Mouse (Mus musculus): ENCODE data around the gene Timm10. TPM values are rescaled to one million over a fixed set of nuclear protein-coding genes. Genes with fewer than 3 reads are reported as not detected.

The Timm10 gene
- total and polyA plus RNA-seq, 2 experiments from 2014 or later, result 62.5 to 85.0 TPM

DNA sequence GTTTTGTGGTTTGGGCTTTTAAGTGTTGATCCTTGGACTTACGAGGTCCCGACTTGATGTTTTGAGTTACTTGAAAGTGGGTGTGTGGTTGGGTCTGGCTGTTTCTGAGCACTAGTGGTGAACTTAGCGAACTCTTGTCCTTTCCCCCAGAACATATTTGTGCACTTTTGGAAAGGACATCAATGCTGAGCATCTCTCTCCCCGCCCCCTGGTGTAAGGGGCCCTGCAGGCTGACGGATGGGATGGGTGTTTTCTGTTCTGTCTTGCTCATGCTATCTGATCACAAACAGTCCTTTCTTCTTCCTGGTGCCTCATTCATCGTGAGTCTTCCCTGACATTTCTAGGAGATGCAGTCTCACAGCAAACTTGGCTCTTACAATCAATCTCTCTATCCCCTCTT lies 16.9 kb downstream of the Timm10 start:
- Histone ChIP-seq H3K36me3 (ENCODE audit: insufficient read depth, low read length) (no peaks in the 10 kb centered on the region), H3K9me3 (ENCODE audit: low read length) (no peaks in the 10 kb centered on the region), H3K4me1 (ENCODE audit: insufficient read depth, low read length) (peaks cover 11% of the 10 kb centered on the region), H3K9ac (replicated peaks; ENCODE audit: low read length, poor library complexity, severe bottlenecking) (no peak overlapping the region), H3K4me2 (ENCODE audit: low read depth, low read length, poor library complexity, severe bottlenecking) (no peak overlapping the region), H3K4me3 (ENCODE audit: low read depth, low read length) (no peak overlapping the region), H3K27ac (ENCODE audit: low read depth, low read length) (no peak overlapping the region), H3K27me3 (ENCODE audit: insufficient read depth, low read length) (peaks cover 24% of the 10 kb centered on the region)
- WGBS, result 89% methylated on average over 6 of the region's 6 CpGs
- no peak for TF ChIP-seq CTCF (IDR thresholded peaks at IDR 0.05)
- DNase-seq (ENCODE audit: low spot score) (no peak), ATAC-seq (ENCODE audit: low FRiP score) (no peak)

DNA sequence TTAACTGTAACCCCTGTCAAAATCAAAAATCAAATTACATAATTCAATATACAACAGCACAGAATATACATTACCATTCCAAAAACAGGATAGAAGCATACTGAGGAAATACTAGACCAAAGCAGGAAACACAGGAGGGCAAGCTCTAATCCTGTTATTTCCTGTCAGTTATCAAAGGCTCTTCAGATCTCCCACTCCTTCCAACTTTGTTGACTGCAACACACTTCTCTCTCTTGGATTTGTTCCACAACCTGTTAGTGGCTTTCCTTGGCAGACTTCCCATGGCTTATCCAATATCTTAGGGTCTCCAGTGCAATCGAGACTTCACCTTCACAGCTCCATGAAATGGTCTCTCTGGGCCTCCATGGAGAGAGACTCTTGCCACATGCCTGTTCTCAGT lies 18.4 kb downstream of the Timm10 start:
- WGBS, result 80% methylated on average over 1 of the region's 1 CpGs
- peaks cover 12% of the 10 kb centered on the region; the same call in 1 of the 2 replicates for H3K27me3 ChIP-seq (ENCODE audit: insufficient read depth, low read length)
- no peaks in the 10 kb centered on the region for H3K9me3 ChIP-seq (ENCODE audit: low read length)
- H3K27ac ChIP-seq (ENCODE audit: low read depth, low read length), result no peak overlapping the region
- H3K4me1 ChIP-seq (ENCODE audit: insufficient read depth, low read length), result peaks cover 4% of the 10 kb centered on the region; the same call in 1 of the 2 replicates
- H3K9ac ChIP-seq (replicated peaks; ENCODE audit: low read length, poor library complexity, severe bottlenecking), result no peak overlapping the region
- no peak for TF ChIP-seq CTCF (IDR thresholded peaks at IDR 0.05)
- DNase-seq (ENCODE audit: low spot score) (no peak), ATAC-seq (ENCODE audit: low FRiP score) (no peak)
- no peak overlapping the region for H3K4me3 ChIP-seq (ENCODE audit: low read depth, low read length)
- no peak overlapping the region for H3K4me2 ChIP-seq (ENCODE audit: low read depth, low read length, poor library complexity, severe bottlenecking)
- no peaks in the 10 kb centered on the region for H3K36me3 ChIP-seq (ENCODE audit: insufficient read depth, low read length)

DNA sequence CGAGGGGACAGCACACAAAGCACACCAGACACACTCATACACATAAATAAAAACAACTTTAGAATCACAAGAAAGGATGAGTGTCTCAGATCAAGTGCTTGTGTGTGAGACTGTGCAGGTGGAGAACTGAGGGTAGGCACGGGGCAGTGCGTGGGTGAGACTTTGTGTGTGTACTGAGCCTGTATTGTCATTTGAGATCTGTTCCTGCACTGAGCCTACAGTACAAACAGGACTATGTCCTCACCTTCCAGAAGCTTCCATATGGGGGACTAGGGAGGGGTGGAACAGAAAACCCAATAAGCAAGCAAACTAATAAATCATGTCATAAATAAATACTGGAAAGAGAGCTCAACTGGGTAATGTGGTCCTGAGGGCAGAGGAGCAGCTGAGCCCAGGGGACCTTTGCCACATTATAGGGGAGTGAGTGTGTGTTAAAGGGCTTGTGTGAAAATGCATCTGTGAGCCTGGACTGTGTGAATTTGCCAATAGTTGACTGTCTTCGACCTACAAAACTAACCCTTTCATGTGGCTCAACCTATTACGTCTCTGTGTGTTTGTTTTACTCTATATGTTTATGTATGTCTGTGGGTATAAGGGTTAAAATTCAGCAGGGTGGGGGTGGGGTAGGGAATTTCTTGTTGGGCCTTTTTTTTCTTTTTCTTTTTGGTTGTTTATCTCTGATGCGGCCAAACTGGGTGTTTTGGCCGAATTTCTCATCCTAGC lies 23.8 kb downstream of the Timm10 start:
- no peak for TF ChIP-seq CTCF (IDR thresholded peaks at IDR 0.05)
- no peak for DNase-seq (ENCODE audit: low spot score)
- H3K4me1 ChIP-seq (ENCODE audit: insufficient read depth, low read length), result no peaks in the 10 kb centered on the region
- H3K9ac ChIP-seq (replicated peaks; ENCODE audit: low read length, poor library complexity, severe bottlenecking), result no peak overlapping the region
- ATAC-seq (ENCODE audit: low FRiP score), result no peak
- H3K9me3 ChIP-seq (ENCODE audit: low read length), result no peaks in the 10 kb centered on the region
- no peak overlapping the region for H3K27ac ChIP-seq (ENCODE audit: low read depth, low read length)
- H3K4me3 ChIP-seq (ENCODE audit: low read depth, low read length), result no peak overlapping the region
- 63% methylated on average over 7 of the region's 7 CpGs for WGBS
- H3K36me3 ChIP-seq (ENCODE audit: insufficient read depth, low read length), result no peaks in the 10 kb centered on the region
- no peaks in the 10 kb centered on the region for H3K27me3 ChIP-seq (ENCODE audit: insufficient read depth, low read length)
- H3K4me2 ChIP-seq (ENCODE audit: low read depth, low read length, poor library complexity, severe bottlenecking), result no peak overlapping the region

GRCm38 (mm10) chr2:84851130-84852040 lies 24.6 kb downstream of the Timm10 start:
- no peaks in the 10 kb centered on the region for H3K36me3 ChIP-seq (ENCODE audit: insufficient read depth, low read length)
- no peaks in the 10 kb centered on the region for H3K9me3 ChIP-seq (ENCODE audit: low read length)
- H3K9ac ChIP-seq (replicated peaks; ENCODE audit: low read length, poor library complexity, severe bottlenecking), result no peak overlapping the region
- no peak overlapping the region for H3K4me3 ChIP-seq (ENCODE audit: low read depth, low read length)
- no peaks in the 10 kb centered on the region for H3K4me1 ChIP-seq (ENCODE audit: insufficient read depth, low read length)
- WGBS, result 38% methylated on average over 23 of the region's 23 CpGs
- TF ChIP-seq CTCF (IDR thresholded peaks at IDR 0.05), result no peak
- DNase-seq (ENCODE audit: low spot score), result no peak
- H3K27ac ChIP-seq (ENCODE audit: low read depth, low read length), result no peak overlapping the region
- H3K27me3 ChIP-seq (ENCODE audit: insufficient read depth, low read length), result no peaks in the 10 kb centered on the region
- peak overlapping the region; percentile 20 for H3K4me2 ChIP-seq (ENCODE audit: low read depth, low read length, poor library complexity, severe bottlenecking)
- peak; percentile 26; the same call in 1 of the 2 replicates for ATAC-seq (ENCODE audit: low FRiP score)

GRCm38 (mm10) chr2:84855732-84856131 lies 28.9 kb downstream of the Timm10 start:
- Histone ChIP-seq H3K36me3 (ENCODE audit: insufficient read depth, low read length) (no peaks in the 10 kb centered on the region), H3K9ac (replicated peaks; ENCODE audit: low read length, poor library complexity, severe bottlenecking) (no peak overlapping the region), H3K9me3 (ENCODE audit: low read length) (no peaks in the 10 kb centered on the region), H3K4me3 (ENCODE audit: low read depth, low read length) (no peak overlapping the region), H3K27me3 (ENCODE audit: insufficient read depth, low read length) (no peaks in the 10 kb centered on the region), H3K27ac (ENCODE audit: low read depth, low read length) (no peak overlapping the region), H3K4me2 (ENCODE audit: low read depth, low read length, poor library complexity, severe bottlenecking) (no peak overlapping the region), H3K4me1 (ENCODE audit: insufficient read depth, low read length) (no peaks in the 10 kb centered on the region)
- TF ChIP-seq CTCF (IDR thresholded peaks at IDR 0.05), result peak; percentile 82
- peak; percentile 55 for DNase-seq (ENCODE audit: low spot score)
- peak; percentile 50; the same call in 1 of the 2 replicates for ATAC-seq (ENCODE audit: low FRiP score)
- 48% methylated on average over 2 of the region's 2 CpGs for WGBS

GRCm38 (mm10) chr2:84858551-84858950 lies 31.8 kb downstream of the Timm10 start:
- H3K9me3 ChIP-seq (ENCODE audit: low read length), result no peaks in the 10 kb centered on the region
- H3K4me3 ChIP-seq (ENCODE audit: low read depth, low read length), result no peak overlapping the region
- no peak overlapping the region for H3K4me2 ChIP-seq (ENCODE audit: low read depth, low read length, poor library complexity, severe bottlenecking)
- H3K9ac ChIP-seq (replicated peaks; ENCODE audit: low read length, poor library complexity, severe bottlenecking), result no peak overlapping the region
- H3K27me3 ChIP-seq (ENCODE audit: insufficient read depth, low read length), result no peaks in the 10 kb centered on the region
- ATAC-seq (ENCODE audit: low FRiP score) (no peak), DNase-seq (ENCODE audit: low spot score) (no peak)
- no peaks in the 10 kb centered on the region for H3K36me3 ChIP-seq (ENCODE audit: insufficient read depth, low read length)
- no peaks in the 10 kb centered on the region for H3K4me1 ChIP-seq (ENCODE audit: insufficient read depth, low read length)
- no peak for TF ChIP-seq CTCF (IDR thresholded peaks at IDR 0.05)
- 89% methylated on average over 1 of the region's 1 CpGs for WGBS
- no peak overlapping the region for H3K27ac ChIP-seq (ENCODE audit: low read depth, low read length)

All from midbrain, postnatal 0 days (tissue).